Mouse (Mus musculus) left cerebral cortex, postnatal 36 days (tissue): ENCODE measurements around the gene Sgca. TPM values are rescaled to one million over a fixed set of nuclear protein-coding genes. Genes with fewer than 3 reads are reported as not detected.

Experiments used
- DNase-seq, 2 experiments: peaks; one replicate each; pipeline ENCODE4 v3.0.0; 2021 to 2022; ENCODE audit warnings: low spot score in 2 of 2, mixed read lengths in 1 of 2
- intact Hi-C: fragments of 180-260 bp; cut with DNase I; formaldehyde crosslinking; loops from one replicate; pipeline ENCODE4 v1.15.1; 2025
- total RNA-seq, 2 experiments: library from RNA; stranded (reverse); gene quantifications; 2 replicates each; pipeline ENCODE4 v1.2.3; 2021

Gene Sgca
- total RNA-seq, 2 experiments from 2014 or later = 0.50 to 0.69 TPM

DNA sequence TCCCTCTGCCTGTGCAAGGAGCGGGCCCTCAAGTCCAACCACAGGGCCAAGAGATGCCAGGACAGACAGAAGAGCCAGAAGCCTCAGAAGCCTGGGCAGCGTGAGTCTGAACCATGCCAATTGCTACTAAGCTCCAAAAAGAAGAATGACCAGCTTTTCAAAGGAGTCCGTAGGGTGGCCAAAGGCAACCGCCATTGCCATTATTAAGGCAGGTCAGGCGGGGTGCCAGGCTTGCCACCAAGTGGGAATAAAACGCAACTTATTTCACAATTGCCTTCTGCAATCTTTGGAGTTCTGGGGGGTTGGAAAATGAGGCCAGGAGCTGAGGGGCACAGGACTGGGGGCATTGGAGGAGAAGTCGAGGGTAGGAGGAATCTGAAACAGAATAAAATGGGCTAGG is 7.9 kb downstream of the Sgca start:
- intact Hi-C loops = no loop called here
- DNase-seq = no peak

- no peak for DNase-seq
- intact Hi-C loops = no loop called here
These were observed 8.7 kb downstream of the Sgca start, which contains the start of gene Hils1 for GRCm38 (mm10) chr11:94967419-94967818. Gene Hils1 (plus strand): TSS chr11:94967593.

DNA sequence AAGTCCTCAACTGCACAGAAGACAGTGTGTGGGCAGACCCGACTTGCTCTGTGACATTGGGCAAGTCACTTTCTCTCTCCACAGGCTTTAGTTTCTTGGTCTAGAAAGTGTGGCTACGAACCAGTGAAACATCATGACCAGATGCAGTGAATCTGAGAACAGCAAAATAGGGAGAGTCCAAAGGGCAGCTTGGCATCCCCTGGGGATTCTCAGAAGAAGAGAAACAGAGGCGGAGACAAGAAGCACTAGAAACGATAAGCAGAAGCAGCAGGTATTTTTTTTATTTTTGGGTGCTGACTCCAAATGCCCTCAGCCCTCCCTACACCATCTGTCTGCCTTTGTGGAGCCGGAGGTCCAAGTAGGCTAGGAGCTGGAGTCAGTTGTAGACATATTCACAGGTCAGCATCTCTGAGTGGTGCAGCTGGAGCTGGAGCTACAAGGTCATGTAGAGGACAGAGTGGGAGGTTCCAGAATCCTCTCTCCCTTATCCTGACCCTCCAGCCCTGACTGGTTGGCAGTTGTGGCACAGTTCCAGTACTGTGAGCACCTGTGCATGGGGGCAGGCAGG is 13.5 kb downstream of the Sgca start:
- intact Hi-C loops = no loop called here
- DNase-seq = no peak

DNA sequence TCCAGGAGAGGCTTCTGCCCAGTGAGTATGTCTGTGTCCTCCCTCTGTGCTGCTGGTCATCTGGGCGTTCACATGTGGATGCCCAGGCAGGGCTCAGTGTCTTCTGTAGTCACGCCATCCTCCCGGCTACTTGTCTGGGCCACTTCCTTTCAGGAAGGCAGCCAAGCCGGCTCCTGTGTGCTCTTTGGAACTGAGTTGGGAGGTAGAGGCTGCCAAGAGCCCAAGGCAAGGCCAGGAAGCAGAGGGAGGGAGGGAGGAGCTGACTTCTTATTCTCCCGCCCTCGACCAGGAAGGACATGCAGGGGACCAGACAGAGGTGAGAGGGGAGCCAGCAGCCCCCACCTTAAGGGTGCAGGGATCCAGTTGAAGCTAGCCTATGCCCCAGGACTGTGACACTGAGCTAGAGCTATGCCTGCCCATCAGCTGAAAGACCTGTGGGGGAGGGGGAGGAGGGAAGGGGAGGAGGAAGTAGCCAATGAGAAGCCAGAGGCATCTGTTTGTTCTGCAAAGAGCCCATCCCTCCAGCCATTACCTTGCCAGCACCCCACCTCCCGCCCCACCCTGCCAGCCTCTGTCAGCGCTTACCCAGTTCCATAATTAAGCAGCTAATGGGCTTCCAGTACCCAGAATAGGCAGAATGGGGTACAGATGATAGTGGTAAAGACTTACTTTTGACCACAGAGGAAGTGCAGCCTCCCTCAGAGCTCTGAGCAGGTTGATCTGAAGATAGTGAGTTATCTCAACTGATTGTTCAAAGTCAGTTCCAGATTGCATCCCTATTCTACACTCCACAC is 17.9 kb downstream of the Sgca start:
- intact Hi-C loops = no loop called here
- peak in 1 of 2 experiments; percentile 43 for DNase-seq

- intact Hi-C loops = no loop called here
- no peak for DNase-seq
These were observed 18.4 kb downstream of the Sgca start for GRCm38 (mm10) chr11:94957693-94958064.

- intact Hi-C loops = no loop called here
- DNase-seq = no peak
These were observed 21.0 kb downstream of the Sgca start for GRCm38 (mm10) chr11:94955103-94955502.

GRCm38 (mm10) chr11:94952169-94952568 is 24.0 kb downstream of the Sgca start:
- no peak for DNase-seq
- intact Hi-C loops = no loop called here

- intact Hi-C loops = no loop called here
- DNase-seq = no peak
These were observed 30.9 kb downstream of the Sgca start for GRCm38 (mm10) chr11:94945236-94945635.

- no peak for DNase-seq
- intact Hi-C loops = no loop called here
These were observed 31.8 kb downstream of the Sgca start for GRCm38 (mm10) chr11:94944295-94944694.

DNA sequence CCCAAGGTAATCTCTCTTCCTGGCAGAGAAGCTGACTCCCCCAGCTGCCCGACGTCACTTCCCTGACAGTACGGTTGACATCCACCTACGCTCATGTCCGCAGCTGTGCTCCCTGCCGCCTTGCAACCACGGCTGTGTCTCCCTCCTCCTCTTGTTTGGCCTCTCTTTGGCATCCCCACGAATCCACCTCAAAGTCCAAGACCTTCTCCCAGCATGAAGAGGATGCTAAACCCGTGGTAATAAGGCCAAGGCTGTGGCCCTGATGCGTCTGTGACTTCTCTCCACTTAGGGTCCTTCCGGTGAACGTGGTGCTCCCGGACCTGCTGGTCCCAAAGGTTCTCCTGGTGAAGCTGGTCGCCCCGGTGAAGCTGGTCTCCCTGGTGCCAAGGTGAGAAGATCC is 33.1 kb downstream of the Sgca start:
- intact Hi-C loops = no loop called here
- no peak for DNase-seq

DNA sequence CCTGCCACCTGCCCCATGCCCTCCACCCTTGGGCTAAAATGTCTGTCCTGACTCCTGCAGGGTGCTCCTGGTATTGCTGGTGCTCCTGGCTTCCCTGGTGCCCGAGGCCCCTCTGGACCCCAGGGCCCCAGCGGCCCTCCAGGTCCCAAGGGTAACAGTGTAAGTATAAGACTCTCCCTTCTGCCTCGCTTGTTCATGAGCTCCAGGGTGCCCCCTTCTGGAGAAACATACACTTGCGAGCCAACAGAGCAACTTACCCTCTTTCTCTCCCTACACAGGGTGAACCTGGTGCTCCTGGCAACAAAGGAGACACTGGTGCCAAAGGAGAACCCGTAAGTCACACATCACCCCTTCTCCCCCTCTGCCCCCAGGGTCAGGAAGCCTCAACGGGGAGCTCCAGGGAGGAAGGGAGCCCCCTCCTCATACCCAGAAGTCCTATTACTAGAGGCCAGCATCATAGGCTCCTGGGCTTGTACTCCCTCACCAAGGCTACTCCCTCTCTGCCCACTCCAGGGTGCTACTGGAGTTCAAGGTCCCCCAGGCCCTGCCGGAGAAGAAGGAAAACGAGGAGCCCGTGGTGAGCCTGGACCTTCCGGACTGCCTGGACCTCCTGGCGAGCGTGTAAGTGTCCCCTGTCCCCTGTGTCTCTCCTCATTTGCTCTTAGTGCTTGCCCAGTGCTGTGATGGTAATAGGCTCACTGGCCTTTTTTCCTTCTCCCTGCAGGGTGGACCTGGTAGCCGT is 33.7 kb downstream of the Sgca start:
- intact Hi-C loops = no loop called here
- peak in 1 of 2 experiments; percentile 36 for DNase-seq

DNA sequence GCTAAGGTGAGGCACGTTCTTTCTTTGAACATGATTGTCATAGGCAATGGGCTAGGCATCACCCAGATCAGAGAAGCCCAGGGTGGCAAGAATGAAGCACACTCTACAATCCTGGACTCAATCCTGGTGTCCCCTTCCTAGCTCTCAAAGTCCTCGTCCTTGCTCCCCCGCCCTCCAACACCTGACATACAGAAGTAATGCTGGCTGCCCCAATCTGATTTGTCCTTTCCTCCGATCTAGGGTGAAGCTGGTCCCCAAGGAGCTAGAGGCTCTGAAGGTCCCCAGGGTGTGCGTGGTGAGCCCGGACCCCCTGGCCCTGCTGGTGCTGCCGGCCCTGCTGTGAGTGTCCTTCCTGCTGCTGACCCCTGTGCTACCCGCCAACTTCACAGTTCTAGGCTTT is 34.4 kb downstream of the Sgca start:
- intact Hi-C loops = no loop called here
- no peak for DNase-seq

DNA sequence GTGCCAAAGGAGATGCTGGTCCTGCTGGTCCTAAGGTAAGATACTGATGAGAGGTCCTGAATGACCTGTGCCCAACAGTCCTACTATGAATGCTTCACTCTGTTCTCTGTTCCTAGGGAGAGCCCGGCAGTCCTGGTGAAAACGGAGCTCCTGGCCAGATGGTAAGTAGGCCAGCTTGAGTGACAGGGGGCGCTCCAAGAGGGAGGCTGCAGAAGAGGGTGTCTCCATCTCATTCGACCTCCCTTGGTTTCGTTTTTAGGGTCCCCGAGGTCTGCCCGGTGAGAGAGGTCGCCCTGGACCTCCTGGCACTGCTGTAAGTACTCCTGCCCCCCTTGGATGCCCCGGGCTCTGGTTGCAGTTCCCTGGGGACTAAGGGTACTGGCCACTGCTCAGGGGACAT is 35.0 kb downstream of the Sgca start:
- intact Hi-C loops = no loop called here
- no peak for DNase-seq

GRCm38 (mm10) chr11:94939280-94939679 is 36.8 kb downstream of the Sgca start:
- DNase-seq = peak; percentile 45 to 64
- intact Hi-C loops = loop anchor here (1.0 to 5.0 kb wide), 3 partner anchors 30 to 152 kb away; partner anchors contain the start of gene Pdk2

DNA sequence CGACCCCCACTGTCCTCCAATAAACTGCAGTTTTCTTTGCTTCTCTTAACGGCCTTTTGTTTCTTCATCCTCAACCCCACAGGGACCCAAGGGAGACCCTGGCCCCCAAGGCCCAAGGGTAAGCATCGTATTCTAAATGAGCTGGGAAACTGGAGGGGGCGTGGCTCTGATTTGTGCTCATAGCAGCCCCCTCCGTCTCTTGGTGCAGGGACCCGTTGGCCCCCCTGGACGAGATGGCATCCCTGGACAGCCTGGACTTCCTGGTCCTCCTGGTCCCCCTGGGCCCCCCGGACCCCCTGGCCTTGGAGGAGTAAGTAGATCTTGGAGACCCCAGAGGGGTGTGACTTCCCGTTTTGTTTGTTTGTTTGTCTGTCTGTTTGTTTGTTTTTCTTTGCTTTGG is 37.8 kb downstream of the Sgca start:
- intact Hi-C loops = loop anchor here (5.0 kb wide), 2 partner anchors 104 to 151 kb away; partner anchors contain the start of gene Pdk2
- no peak for DNase-seq

DNA sequence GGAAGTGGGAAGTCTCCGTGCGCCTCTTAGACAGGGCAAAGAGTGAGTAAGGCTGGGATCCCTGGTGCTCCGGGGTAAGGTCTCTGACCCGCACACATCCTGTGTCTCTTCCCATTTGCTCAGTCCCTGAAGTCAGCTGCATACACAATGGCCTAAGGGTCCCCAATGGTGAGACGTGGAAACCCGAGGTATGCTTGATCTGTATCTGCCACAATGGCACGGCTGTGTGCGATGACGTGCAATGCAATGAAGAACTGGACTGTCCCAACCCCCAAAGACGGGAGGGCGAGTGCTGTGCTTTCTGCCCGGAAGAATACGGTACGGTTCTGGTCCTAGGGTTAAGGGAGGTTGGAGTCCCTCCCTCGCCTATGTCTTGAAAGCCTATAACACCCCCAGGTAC is 38.3 kb downstream of the Sgca start:
- DNase-seq = no peak
- intact Hi-C loops = loop anchor here (1.0 to 5.0 kb wide), 3 partner anchors 105 to 206 kb away; partner anchors contain the start of gene Pdk2

GRCm38 (mm10) chr11:94937335-94937781 is 38.8 kb downstream of the Sgca start:
- intact Hi-C loops = loop anchor here (1.0 to 5.0 kb wide), 3 partner anchors 105 to 206 kb away; partner anchors contain the start of gene Pdk2
- DNase-seq = peak; percentile 73 to 74

GRCm38 (mm10) chr11:94936851-94937295 is 39.3 kb downstream of the Sgca start:
- intact Hi-C loops = loop anchor here (1.0 to 5.0 kb wide), 4 partner anchors 71 to 206 kb away; partner anchors contain the start of gene Pdk2
- DNase-seq = peak; percentile 74 to 87

DNA sequence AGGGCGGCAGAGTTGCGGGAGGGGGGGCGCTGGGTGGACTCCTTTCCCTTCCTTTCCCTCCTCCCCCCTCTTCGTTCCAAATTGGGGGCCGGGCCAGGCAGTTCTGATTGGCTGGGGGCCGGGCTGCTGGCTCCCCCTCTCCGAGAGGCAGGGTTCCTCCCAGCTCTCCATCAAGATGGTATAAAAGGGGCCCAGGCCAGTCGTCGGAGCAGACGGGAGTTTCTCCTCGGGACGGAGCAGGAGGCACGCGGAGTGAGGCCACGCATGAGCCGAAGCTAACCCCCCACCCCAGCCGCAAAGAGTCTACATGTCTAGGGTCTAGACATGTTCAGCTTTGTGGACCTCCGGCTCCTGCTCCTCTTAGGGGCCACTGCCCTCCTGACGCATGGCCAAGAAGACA is 40.1 kb downstream of the Sgca start, which contains the start of gene Col1a1:
TSS of gene Col1a1 (plus strand) at position 180 of the 400 bp plus-strand sequence.
- intact Hi-C loops = loop anchor here (1.0 to 5.0 kb wide), 3 partner anchors 70 to 149 kb away; partner anchors contain the start of gene Pdk2
- no peak for DNase-seq

DNA sequence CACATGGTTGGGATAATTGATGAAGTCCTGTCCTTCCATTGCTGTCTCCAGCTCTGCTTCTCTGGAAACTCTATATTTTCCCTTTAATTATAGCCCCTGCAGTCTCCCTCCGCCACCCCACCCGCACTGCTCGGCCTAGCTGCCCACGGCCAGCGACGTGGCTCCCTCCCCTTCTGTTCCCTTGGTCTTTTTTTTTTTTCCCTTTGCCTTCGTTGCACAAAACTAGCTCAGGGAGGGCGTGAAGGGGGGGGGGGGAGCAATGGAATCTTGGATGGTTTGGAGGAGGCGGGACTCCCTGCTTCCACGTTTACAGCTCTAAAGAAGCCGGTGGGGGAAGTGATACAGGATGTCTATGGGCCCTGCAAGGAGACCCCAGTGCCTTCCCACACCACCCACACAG is 41.6 kb downstream of the Sgca start:
- intact Hi-C loops = no loop called here
- DNase-seq = no peak
